Mouse (Mus musculus) left cerebral cortex, postnatal 14 days (tissue): Measurements from ENCODE around the gene Hnmt. TPM values are rescaled to one million over a fixed set of nuclear protein-coding genes. Genes with fewer than 3 reads are reported as not detected.

Source experiments
- total RNA-seq, 2 experiments: library from RNA; stranded (reverse); gene quantifications; 2 replicates each; pipeline ENCODE4 v1.2.3; 2021

The Hnmt gene
- total RNA-seq, 2 experiments from 2014 or later, result 24.2 to 28.5 TPM

Other genes starting within 250 kb of the Hnmt start
- not detected for gene Tbpl2, start 47.2 kb upstream of the Hnmt start, total RNA-seq
- gene Il1f8, start 103.8 kb upstream of the Hnmt start, total RNA-seq, result not detected
- gene Il1f9, start 137.1 kb upstream of the Hnmt start, total RNA-seq, result not detected
- not detected for gene Il1f6, start 166.0 kb upstream of the Hnmt start, total RNA-seq
- gene Il1f5, start 227.6 kb upstream of the Hnmt start, total RNA-seq, result under 1 TPM in 1 of 2 experiments, not detected in 1; 0.49 TPM
- gene Il1f10, start 241.8 kb upstream of the Hnmt start, total RNA-seq, result not detected